In genomic region chr15:78684111-78684510, GRCm38 (mm10) we compare ENCODE assay signal across 8 mouse cellular contexts. TPM values are rescaled to one million over a fixed set of nuclear protein-coding genes. Genes with fewer than 3 reads are reported as not detected.
DNase-seq lines count a peak whose midpoint lies in the region; ATAC-seq and TF ChIP-seq lines count a peak whose summit lies in the region.

No protein-coding gene starts in this region.

- H3K4me2 ChIP-seq in stomach, embryonic 15.5 days = no peak overlapping the region
- no peak overlapping the region for H3K4me2 ChIP-seq in stomach, postnatal 0 days (replicated peaks; ENCODE audit: low read depth)
- no peak overlapping the region for H3K4me2 ChIP-seq in forebrain, postnatal 0 days (ENCODE audit: low read depth)
- H3K4me2 ChIP-seq in limb, embryonic 12.5 days = peak overlapping the region; percentile 24; the same call in 1 of the 2 replicates

- H3K4me1 ChIP-seq in stomach, embryonic 15.5 days = 0 out of 2 replicates have a peak, but pooled peaks cover 11% of the 10 kb centered on the region
- H3K4me1 ChIP-seq in stomach, postnatal 0 days (replicated peaks; ENCODE audit: control insufficient read depth, insufficient read depth) = no peaks in the 10 kb centered on the region
- H3K4me1 ChIP-seq in forebrain, postnatal 0 days (ENCODE audit: insufficient read depth) = peaks cover 17% of the 10 kb centered on the region
- H3K4me1 ChIP-seq in limb, embryonic 12.5 days (replicated peaks) = peaks cover 24% of the 10 kb centered on the region

- no peaks in the 10 kb centered on the region for H3K27me3 ChIP-seq in stomach, embryonic 15.5 days (replicated peaks)
- no peaks in the 10 kb centered on the region for H3K27me3 ChIP-seq in stomach, postnatal 0 days (ENCODE audit: control insufficient read depth, insufficient read depth, low read length)
- H3K27me3 ChIP-seq in forebrain, postnatal 0 days (ENCODE audit: insufficient read depth, low read length) = no peaks in the 10 kb centered on the region
- peaks cover 30% of the 10 kb centered on the region for H3K27me3 ChIP-seq in limb, embryonic 12.5 days

- intact Hi-C loops in heart, postnatal 25 days (cut with DNase I) = no loop called here

- H3K9me3 ChIP-seq in stomach, embryonic 15.5 days = no peaks in the 10 kb centered on the region
- H3K9me3 ChIP-seq in stomach, postnatal 0 days (ENCODE audit: control insufficient read depth, low read length) = no peaks in the 10 kb centered on the region
- H3K9me3 ChIP-seq in forebrain, postnatal 0 days (ENCODE audit: low read length) = no peaks in the 10 kb centered on the region
- no peaks in the 10 kb centered on the region for H3K9me3 ChIP-seq in limb, embryonic 12.5 days

- no peak overlapping the region for H3K27ac ChIP-seq in stomach, embryonic 15.5 days
- no peak overlapping the region for H3K27ac ChIP-seq in stomach, postnatal 0 days (replicated peaks)
- peak overlapping the region; percentile 82 for H3K27ac ChIP-seq in forebrain, postnatal 0 days (ENCODE audit: low read depth, low read length)
- no peak overlapping the region for H3K27ac ChIP-seq in limb, embryonic 12.5 days

- no peak for TF ChIP-seq EP300 in stomach, postnatal 0 days (optimal IDR thresholded peaks at IDR 0.05)

- peak; percentile 21; the same call in 1 of the 2 replicates for ATAC-seq in stomach, embryonic 15.5 days (ENCODE audit: insufficient read depth, low FRiP score, low read depth)
- no peak for ATAC-seq in stomach, postnatal 0 days (ENCODE audit: low FRiP score, low TSS enrichment)
- peak; percentile 67 for ATAC-seq in forebrain, postnatal 0 days
- no peak for ATAC-seq in limb, embryonic 12.5 days (ENCODE audit: insufficient number of reproducible peaks, insufficient read depth, low FRiP score, low TSS enrichment, low read depth)

- no peak overlapping the region for H3K9ac ChIP-seq in stomach, embryonic 15.5 days
- H3K9ac ChIP-seq in stomach, postnatal 0 days (ENCODE audit: low read length) = no peak overlapping the region
- H3K9ac ChIP-seq in forebrain, postnatal 0 days = peak overlapping the region; percentile 22; the same call in 1 of the 2 replicates
- H3K9ac ChIP-seq in limb, embryonic 12.5 days (replicated peaks) = no peak overlapping the region

- H3K4me3 ChIP-seq in stomach, embryonic 15.5 days (replicated peaks) = no peak overlapping the region
- no peak overlapping the region for H3K4me3 ChIP-seq in stomach, postnatal 0 days (ENCODE audit: low read depth, low read length)
- no peak overlapping the region for H3K4me3 ChIP-seq in forebrain, postnatal 0 days (ENCODE audit: low read depth, low read length)
- H3K4me3 ChIP-seq in limb, embryonic 12.5 days (replicated peaks) = no peak overlapping the region

- no peaks in the 10 kb centered on the region for H3K36me3 ChIP-seq in stomach, embryonic 15.5 days
- no peaks in the 10 kb centered on the region for H3K36me3 ChIP-seq in stomach, postnatal 0 days (ENCODE audit: control insufficient read depth, insufficient read depth, low read length)
- H3K36me3 ChIP-seq in forebrain, postnatal 0 days (ENCODE audit: insufficient read depth) = no peaks in the 10 kb centered on the region
- no peaks in the 10 kb centered on the region for H3K36me3 ChIP-seq in limb, embryonic 12.5 days

- no peak for DNase-seq in stomach, postnatal 0 days (ENCODE audit: low spot score)
- DNase-seq in forebrain, postnatal 0 days = peak; percentile 50
- DNase-seq in testis, postnatal 10 days (ENCODE audit: low spot score) = peak; percentile 72
- no peak for DNase-seq in gastrocnemius, adult 18-20 months (ENCODE audit: low spot score)
- DNase-seq in ovary, postnatal 10 days (ENCODE audit: low spot score) = no peak
- no peak for DNase-seq in heart, postnatal 25 days (ENCODE audit: low spot score)

- TF ChIP-seq CTCF in stomach, postnatal 0 days (IDR thresholded peaks at IDR 0.05; ENCODE audit: low read depth) = no peak
- no peak for TF ChIP-seq CTCF in forebrain, postnatal 0 days (IDR thresholded peaks at IDR 0.05; ENCODE audit: low read depth)

- 4% methylated on average over 9 of the region's 9 CpGs for WGBS in stomach, embryonic 15.5 days
- WGBS in stomach, postnatal 0 days = 12% methylated on average over 9 of the region's 9 CpGs
- 6% methylated on average over 9 of the region's 9 CpGs for WGBS in forebrain, postnatal 0 days
- 3% methylated on average over 9 of the region's 9 CpGs for WGBS in limb, embryonic 12.5 days

RNA-seq across cellular contexts. Expression of gene Elfn2, which starts 34.5 kb away (rescaled TPM):
- polyA plus RNA-seq in stomach, embryonic 15.5 days (2015; fragmentation: Nextera tagmentation; extraction: Ambion mirVana) = 0.10 and 0.12 TPM in 2 replicates
- polyA plus RNA-seq in stomach, postnatal 0 days (2015; fragmentation: Nextera tagmentation; extraction: Ambion mirVana) = 0.06 and 0.11 TPM in 2 replicates
- 33.9 and 51.6 TPM in 2 replicates for total RNA-seq in forebrain, postnatal 0 days (2014; rRNA removed)
- polyA plus RNA-seq in forebrain, postnatal 0 days (2015; fragmentation: Nextera tagmentation; extraction: Ambion mirVana) = 8.1 and 10.1 TPM in 2 replicates
- polyA plus RNA-seq in limb, embryonic 12.5 days (2016; fragmentation: Nextera tagmentation; extraction: Ambion mirVana) = 0.03 and 0.27 TPM in 2 replicates
- under 1 TPM; 0.02 to 0.05 TPM for total RNA-seq in gastrocnemius, adult 18-20 months (2021)
- total RNA-seq in heart, postnatal 25 days (2021) = 1 to 10 TPM; 1.4 to 2.5 TPM

Comparison
In these comparisons a context has a peak if more than half of its experiments do, and no peak if none do; other contexts are left out.
1. ATAC-seq: peak in stomach, embryonic 15.5 days (single experiment) and forebrain, postnatal 0 days (single experiment); none in stomach, postnatal 0 days (single experiment) and limb, embryonic 12.5 days (single experiment).
2. DNase-seq: peak in forebrain, postnatal 0 days (single experiment) and testis, postnatal 10 days (single experiment); none in stomach, postnatal 0 days (single experiment), gastrocnemius, adult 18-20 months (single experiment), ovary, postnatal 10 days (single experiment) and heart, postnatal 25 days (single experiment).